Mouse (Mus musculus) lung, postnatal 0 days (tissue): ENCODE measurements around the gene Gm9970.

Experiments used
- CTCF ChIP-seq: IDR thresholded peaks from 2 replicates; pipeline ENCODE4 v1.5.1; 2016; ENCODE audit warnings: antibody characterized with exemption, mild to moderate bottlenecking
- EP300 ChIP-seq: IDR thresholded peaks from 2 replicates; pipeline ENCODE4 v1.6.1; 2016; ENCODE audit warnings: antibody characterized with exemption, mild to moderate bottlenecking, control low read depth

DNA sequence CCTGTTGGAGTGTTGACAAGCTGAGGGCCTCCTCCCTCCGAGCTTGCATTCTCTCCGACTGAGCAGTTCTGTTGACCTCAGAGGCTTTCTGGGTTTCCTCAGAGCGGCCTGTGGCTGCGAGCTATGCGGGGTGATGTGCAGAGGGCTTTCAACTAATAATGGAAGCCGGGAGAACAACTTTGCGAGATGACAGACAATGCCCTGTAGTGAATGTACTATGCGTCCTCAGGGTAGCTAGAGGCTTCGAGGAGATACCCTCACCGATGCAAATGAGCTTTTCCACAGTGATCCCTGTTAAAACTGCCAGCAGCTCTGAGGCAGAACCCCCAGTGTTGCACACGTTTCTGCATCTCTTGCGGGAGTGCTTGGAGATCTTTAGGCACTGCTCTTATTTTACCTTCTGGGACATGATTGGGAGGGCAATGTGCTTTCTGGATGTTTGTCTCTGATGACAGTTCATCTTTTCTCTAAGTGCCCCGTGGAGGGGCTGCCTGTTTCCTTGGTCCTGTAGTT lies 546 bp upstream of the Gm9970 start:
- TF ChIP-seq EP300, result no peak
- no peak for TF ChIP-seq CTCF
